Mouse (Mus musculus) embryonic fibroblast, embryonic 13.5 days (primary cell): ENCODE data around the gene Plk5. TPM values are rescaled to one million over a fixed set of nuclear protein-coding genes. Genes with fewer than 3 reads are reported as not detected.
A peak's percentile ranks its signal among the peaks of the same experiment; 100 is the strongest.

Experiments
- H3K27ac ChIP-seq: 2 replicates; pipeline ENCODE4 v1.5.1; 2012; ENCODE audit warnings: low read length, control low read depth, inconsistent platforms; ENCODE audit not compliant: insufficient read depth
- H3K4me1 ChIP-seq: 2 replicates; pipeline ENCODE4 v1.6.1; 2011; ENCODE audit warnings: low read length; ENCODE audit not compliant: control insufficient read depth, insufficient read depth
- H3K4me3 ChIP-seq: 2 replicates; pipeline ENCODE4 v1.5.1; 2011; ENCODE audit warnings: mild to moderate bottlenecking, control low read depth, low read length; ENCODE audit not compliant: insufficient read depth
- CTCF ChIP-seq: IDR thresholded peaks from 2 replicates; pipeline ENCODE4 v1.5.1; 2011; ENCODE audit warnings: mild to moderate bottlenecking, control low read depth, low read length, moderate library complexity, borderline replicate concordance; ENCODE audit not compliant: insufficient read depth
- POLR2A ChIP-seq: IDR thresholded peaks from 2 replicates; pipeline ENCODE4 v1.6.1; 2011; ENCODE audit warnings: low read depth, mild to moderate bottlenecking, control low read depth, low read length, moderate library complexity
- polyA plus RNA-seq: library from polyadenylated mRNA; stranded (reverse); fragments of >200 nt; gene quantifications from 2 replicates; pipeline ENCODE4 v1.2.4, GENCODE M21; 2011; ENCODE audit warnings: low read depth; ENCODE audit not compliant: missing spikeins, insufficient read length

Plk5 gene
- polyA plus RNA-seq, 1 experiment, result not detected

DNA sequence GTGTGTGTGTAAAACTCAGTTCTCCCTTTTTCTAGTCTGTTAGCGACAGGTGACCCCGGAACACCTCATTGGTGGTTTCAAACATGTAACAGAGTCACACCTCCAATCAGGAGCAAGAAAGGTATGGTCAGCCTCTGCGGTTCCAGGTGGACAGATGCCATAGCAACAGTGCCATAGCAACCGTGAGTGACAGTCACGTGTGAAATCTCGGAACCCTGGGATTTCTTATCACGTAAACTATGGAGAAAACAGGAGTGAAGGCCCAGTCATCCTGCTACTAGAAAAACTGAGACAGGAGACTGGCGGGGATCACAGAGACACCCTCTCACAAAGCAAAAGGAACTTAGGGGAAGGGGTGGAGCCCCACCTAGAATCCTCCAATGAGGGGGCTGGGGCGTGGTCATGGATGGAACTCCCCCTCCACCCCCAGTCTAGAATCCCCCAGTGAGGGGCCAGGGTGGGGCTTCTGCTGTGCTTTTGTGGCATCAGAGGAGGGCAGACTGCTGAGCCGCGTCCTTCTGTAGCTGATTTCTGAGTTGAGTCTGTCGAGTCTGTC lies 15.2 kb downstream of the Plk5 start:
- H3K27ac ChIP-seq, result no peak overlapping the region
- no peak overlapping the region for H3K4me3 ChIP-seq

DNA sequence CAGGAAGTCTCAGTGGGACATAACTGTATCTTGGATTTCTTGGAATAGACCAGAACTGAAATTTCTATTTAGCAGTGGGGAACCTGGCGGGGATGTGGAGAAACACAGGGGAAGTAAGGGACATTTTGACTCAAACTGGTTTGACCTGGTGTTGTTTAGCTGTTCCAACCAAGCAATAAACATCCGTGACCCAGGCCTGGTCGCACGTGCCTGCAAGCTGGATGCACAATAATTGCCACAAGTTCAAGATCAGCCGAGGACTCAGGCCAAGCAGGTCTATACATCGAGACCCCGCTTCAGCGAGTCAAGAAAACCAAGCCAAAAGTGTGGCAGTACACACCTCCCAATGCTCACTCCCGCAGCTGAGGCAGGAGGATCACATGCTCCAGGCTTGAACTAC lies 15.7 kb downstream of the Plk5 start:
- Histone ChIP-seq H3K4me3 (no peak overlapping the region), H3K27ac (no peak overlapping the region), H3K4me1 (no peaks in the 10 kb centered on the region)
- TF ChIP-seq CTCF (no peak), POLR2A (no peak)

More for the DNA sequence above, 15.2 kb downstream of the Plk5 start:
- no peak; the same call in 1 of the 2 replicates for TF ChIP-seq POLR2A
- TF ChIP-seq CTCF, result no peak
- H3K4me1 ChIP-seq, result no peaks in the 10 kb centered on the region

DNA sequence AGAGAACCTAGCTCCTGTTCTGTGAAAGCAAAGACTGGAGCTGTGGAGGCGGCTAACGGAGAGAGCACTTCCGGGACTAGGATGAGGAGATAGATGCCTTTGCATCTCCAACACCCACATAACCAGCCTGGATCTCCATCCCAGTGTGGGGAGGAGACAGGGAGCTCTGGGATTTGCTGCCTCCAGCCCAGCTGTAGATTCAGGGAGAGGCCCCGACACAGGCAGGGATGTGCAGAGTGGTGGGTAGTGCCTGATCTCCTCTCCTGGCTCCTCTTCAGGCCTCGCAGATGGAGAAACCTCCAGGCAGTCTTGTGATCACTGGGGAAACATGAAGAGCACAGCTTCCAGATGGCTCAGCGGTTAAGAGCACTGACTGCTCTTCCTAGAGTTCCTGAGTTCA lies 16.4 kb downstream of the Plk5 start:
- H3K27ac ChIP-seq, result no peak overlapping the region
- no peaks in the 10 kb centered on the region for H3K4me1 ChIP-seq
- H3K4me3 ChIP-seq, result no peak overlapping the region
- TF ChIP-seq POLR2A (no peak), CTCF (no peak)

DNA sequence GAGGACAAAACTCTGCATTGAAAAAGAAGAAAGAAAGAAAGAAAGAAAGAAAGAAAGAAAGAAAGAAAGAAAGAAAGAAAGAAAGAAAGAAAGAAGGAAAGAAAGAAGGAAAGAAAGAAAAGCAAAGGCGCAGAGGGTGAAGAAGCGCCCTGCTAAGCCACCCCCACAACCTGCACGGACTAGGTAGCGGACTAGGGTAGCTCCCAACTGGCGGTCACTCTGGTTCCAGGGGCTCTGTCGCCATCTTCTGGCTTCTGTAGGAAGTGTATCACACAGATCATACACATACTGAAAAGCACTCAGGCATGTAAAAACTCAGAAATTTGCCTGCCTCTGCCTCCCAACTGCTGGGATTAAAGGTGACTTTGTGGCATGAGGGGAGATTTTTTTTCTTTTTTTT lies 17.8 kb downstream of the Plk5 start:
- Histone ChIP-seq H3K4me1 (no peaks in the 10 kb centered on the region), H3K27ac (no peak overlapping the region), H3K4me3 (no peak overlapping the region)
- no peak for TF ChIP-seq POLR2A
- TF ChIP-seq CTCF, result peak; percentile 53; the same call in 1 of the 2 replicates

DNA sequence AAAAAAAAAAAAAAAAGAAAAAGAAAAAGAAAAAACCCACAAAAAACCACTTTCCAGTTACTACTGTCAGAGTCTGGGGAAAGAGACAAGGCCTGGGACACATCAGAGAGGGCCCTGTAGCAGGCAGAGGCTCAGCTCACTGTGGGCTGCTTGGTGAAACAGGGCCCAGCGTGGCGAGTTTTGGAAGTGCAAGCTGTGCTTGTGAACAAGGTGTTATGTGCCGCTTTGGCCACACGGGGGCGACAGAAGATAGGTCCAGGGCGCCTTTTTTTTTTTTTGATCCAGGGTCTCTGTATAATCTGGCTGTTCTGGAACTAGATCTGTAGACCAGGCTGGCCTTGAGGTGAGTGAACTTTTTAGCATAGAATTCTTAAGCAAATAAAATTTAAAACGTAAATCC lies 19.9 kb downstream of the Plk5 start:
- H3K27ac ChIP-seq, result no peak overlapping the region
- H3K4me1 ChIP-seq, result no peaks in the 10 kb centered on the region
- TF ChIP-seq POLR2A (no peak), CTCF (peak; percentile 69; the same call in 1 of the 2 replicates)
- H3K4me3 ChIP-seq, result no peak overlapping the region

DNA sequence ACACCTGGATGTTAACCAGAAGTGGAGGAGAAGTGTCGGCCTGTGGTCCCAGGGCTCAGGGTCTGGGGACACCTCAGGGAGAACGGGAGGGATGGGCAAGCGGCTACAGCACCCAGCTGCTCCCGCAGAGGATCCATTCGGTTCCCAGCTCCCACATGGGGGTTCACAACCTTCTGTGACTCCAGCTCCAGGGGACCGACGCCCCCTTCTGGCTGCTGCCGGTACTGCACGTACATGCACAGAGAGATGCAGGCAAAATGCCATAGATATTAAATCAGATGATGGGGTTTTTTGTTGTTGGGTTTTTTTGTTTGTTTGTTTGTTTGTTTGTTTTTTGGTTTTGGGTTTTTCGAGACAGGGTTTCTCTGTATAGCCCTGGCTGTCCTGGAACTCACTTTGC lies 21.5 kb downstream of the Plk5 start:
- peak; percentile 56; the same call in 1 of the 2 replicates for TF ChIP-seq CTCF
- no peak for TF ChIP-seq POLR2A
- Histone ChIP-seq H3K4me3 (no peak overlapping the region), H3K4me1 (no peaks in the 10 kb centered on the region), H3K27ac (no peak overlapping the region)

DNA sequence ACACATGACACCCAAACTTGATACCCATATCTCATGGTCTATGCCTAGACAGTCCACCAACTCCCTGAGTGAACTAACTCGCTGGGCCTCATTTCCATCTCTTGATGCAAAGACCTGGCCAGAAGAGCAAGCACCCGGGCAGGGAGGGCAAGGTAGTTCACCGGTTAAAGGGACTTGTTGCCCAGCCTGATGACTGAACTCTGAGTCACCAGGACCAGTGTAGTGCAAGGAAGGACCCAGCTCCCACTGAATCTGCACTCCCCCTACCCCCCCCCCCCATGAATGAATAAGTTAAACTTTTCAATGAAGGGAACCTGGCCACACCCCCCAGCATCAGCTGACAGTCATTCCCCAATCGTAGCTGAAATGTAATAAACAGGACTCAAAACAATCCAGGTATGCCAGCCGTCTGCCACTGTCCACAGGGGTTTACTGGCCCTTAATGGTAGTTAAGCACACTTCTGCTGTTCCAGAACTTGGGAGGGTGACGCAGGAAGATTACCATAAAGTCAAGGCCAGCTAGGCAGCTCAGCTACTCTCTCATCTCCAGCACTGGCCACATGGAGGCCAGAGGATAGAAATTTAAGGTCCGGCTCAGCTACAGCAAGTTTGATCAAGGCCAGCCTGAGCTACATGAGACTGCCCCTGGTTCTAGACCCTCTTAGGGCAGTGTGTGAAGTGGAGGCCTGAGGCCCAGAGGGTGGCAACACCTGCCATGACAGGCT lies 26.5 kb downstream of the Plk5 start:
- no peak for TF ChIP-seq CTCF
- no peak for TF ChIP-seq POLR2A
- no peak overlapping the region for H3K4me3 ChIP-seq

DNA sequence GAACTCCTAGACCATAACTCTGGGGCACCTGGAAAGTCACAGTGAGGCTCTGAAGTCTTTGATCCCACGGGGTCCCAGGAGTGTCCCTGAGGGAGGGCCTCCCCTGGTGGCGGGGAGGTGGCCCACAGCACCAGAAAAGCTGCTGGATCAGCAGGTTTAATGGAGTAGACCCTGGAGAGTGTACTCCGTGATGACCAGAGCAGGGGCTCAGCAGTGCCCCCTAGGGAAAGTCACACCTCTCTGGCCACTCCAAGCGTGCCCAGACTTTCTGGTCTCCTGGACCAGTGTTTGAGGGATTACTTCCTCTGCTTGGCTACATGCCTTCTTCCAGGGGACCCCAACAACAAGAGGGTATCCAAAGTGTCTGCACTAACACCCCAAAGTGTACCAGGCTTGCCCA lies 27.2 kb downstream of the Plk5 start:
- Histone ChIP-seq H3K27ac (no peak overlapping the region), H3K4me3 (no peak overlapping the region), H3K4me1 (peaks cover 4% of the 10 kb centered on the region; the same call in 1 of the 2 replicates)
- no peak for TF ChIP-seq POLR2A

More for the DNA sequence above, 26.5 kb downstream of the Plk5 start:
- Histone ChIP-seq H3K4me1 (peaks cover 4% of the 10 kb centered on the region; the same call in 1 of the 2 replicates), H3K27ac (no peak overlapping the region)

DNA sequence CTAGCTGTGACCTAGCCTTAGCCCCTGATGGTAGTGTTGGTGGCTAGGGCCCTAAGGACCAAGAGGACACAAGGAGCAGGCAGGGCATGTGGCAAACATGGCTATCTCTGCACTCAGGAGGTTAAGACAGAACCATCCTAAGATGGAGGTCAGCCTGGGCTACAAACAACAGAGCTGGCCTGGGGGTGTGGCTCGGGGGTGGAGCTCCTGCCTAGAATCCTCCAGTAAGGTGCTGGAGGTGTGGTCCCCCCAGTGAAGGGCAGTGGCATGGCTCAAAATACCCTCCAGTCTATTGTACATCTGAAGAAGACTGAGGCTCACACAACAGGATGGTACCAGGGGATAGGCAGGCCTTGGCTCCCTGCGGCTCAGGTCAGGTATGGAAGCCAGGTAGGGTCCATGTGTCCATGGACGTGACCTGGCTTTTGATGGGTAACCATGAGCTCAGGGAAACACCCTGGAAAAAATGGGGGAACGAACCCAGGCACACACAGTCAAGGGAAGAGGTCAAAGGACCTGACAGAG lies 27.9 kb downstream of the Plk5 start:
- H3K4me3 ChIP-seq, result no peak overlapping the region
- TF ChIP-seq POLR2A (no peak), CTCF (no peak)
- no peak overlapping the region for H3K27ac ChIP-seq
- peaks cover 4% of the 10 kb centered on the region; the same call in 1 of the 2 replicates for H3K4me1 ChIP-seq

DNA sequence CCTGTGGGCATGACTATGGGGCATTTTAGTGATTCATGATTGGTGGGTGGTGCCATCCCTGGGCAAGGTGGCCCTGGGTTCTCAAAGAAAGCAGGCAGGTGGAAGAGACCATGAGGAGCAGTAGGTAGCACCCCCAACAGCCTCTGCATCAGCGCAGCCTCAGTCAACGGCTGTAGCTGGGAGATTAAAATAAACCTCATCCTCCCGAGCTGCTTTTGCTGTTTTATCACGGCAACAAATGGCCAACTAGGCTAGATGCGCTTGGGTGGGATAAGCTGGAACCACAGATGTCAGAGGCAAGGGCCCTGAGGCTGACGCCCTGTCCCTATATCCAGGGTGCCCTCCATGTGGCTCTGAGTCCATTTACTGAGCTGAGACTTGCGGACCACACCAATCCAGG lies 28.4 kb downstream of the Plk5 start:
- peak overlapping the region; percentile 91 for H3K4me3 ChIP-seq
- TF ChIP-seq POLR2A, result no peak
- TF ChIP-seq CTCF, result no peak
- H3K27ac ChIP-seq, result no peak overlapping the region
- peaks cover 4% of the 10 kb centered on the region; the same call in 1 of the 2 replicates for H3K4me1 ChIP-seq
